In genomic region chr13:56735212-56735875, GRCm38 (mm10) we compare ENCODE assay signal across 9 mouse cellular contexts. TPM values are rescaled to one million over a fixed set of nuclear protein-coding genes. Genes with fewer than 3 reads are reported as not detected.
A peak's percentile ranks its signal among the peaks of the same experiment; 100 is the strongest.
DNase-seq lines count a peak whose midpoint lies in the region; ATAC-seq lines count a peak whose summit lies in the region.
"Had no signal": no experiment of that assay in that cellular context is flagged by ENCODE, and none has a peak within 500 bp of the region (broad histone marks: within the 10 kb centered on the region; RNA-seq: fewer than 3 reads in every experiment).

No protein-coding gene starts in this region.

- no peak overlapping the region for H3K27ac ChIP-seq in midbrain, embryonic 14.5 days (replicated peaks; ENCODE audit: low read depth, low read length)
- no peak overlapping the region for H3K27ac ChIP-seq in midbrain, embryonic 15.5 days
- H3K27ac ChIP-seq: macrophage had no signal

- no peak for DNase-seq in frontal cortex, postnatal 25 days (ENCODE audit: low spot score in 2 of 2)
- DNase-seq in midbrain, embryonic 14.5 days, result peak; percentile 63
- peak; percentile 23 for DNase-seq in adrenal gland, adult 8-10 months
- peak; percentile 29 for DNase-seq in induced T-regulatory cell, adult 2 months (ENCODE audit: low read depth)
- peak; percentile 58 for DNase-seq in retina, embryonic 14.5 days (ENCODE audit: low spot score)
- DNase-seq in spleen, adult 18-20 months, result no peak

- H3K27me3 ChIP-seq in midbrain, embryonic 14.5 days (ENCODE audit: control insufficient read depth, insufficient read depth, low read length), result no peaks in the 10 kb centered on the region
- no peaks in the 10 kb centered on the region for H3K27me3 ChIP-seq in midbrain, embryonic 15.5 days (replicated peaks)

- H3K4me2 ChIP-seq in midbrain, embryonic 14.5 days (ENCODE audit: low read length), result no peak overlapping the region
- H3K4me2 ChIP-seq in midbrain, embryonic 15.5 days, result no peak overlapping the region

- peaks cover 86% of the 10 kb centered on the region for H3K36me3 ChIP-seq in midbrain, embryonic 14.5 days (ENCODE audit: control insufficient read depth, insufficient read depth, low read length)
- peaks cover 30% of the 10 kb centered on the region for H3K36me3 ChIP-seq in midbrain, embryonic 15.5 days (replicated peaks)

- 63% methylated on average over 6 of the region's 6 CpGs for WGBS in midbrain, embryonic 14.5 days
- WGBS in midbrain, embryonic 15.5 days, result 67% methylated on average over 6 of the region's 6 CpGs

- no peaks in the 10 kb centered on the region for H3K4me1 ChIP-seq in midbrain, embryonic 14.5 days (ENCODE audit: control insufficient read depth, insufficient read depth, low read length)
- no peaks in the 10 kb centered on the region for H3K4me1 ChIP-seq in midbrain, embryonic 15.5 days

- peak; percentile 65; the same call in 1 of the 2 replicates for ATAC-seq in frontal cortex, adult (ENCODE audit: low TSS enrichment)
- no peak for ATAC-seq in midbrain, embryonic 14.5 days (ENCODE audit: low FRiP score, low TSS enrichment)
- no peak for ATAC-seq in midbrain, embryonic 15.5 days (replicated peaks)

- no peak overlapping the region for H3K4me3 ChIP-seq in midbrain, embryonic 14.5 days (replicated peaks; ENCODE audit: low read depth, low read length)
- H3K4me3 ChIP-seq in midbrain, embryonic 15.5 days, result no peak overlapping the region

- H3K9me3 ChIP-seq in midbrain, embryonic 14.5 days (ENCODE audit: control insufficient read depth, low read length), result no peaks in the 10 kb centered on the region
- H3K9me3 ChIP-seq in midbrain, embryonic 15.5 days, result no peaks in the 10 kb centered on the region

- H3K9ac ChIP-seq in midbrain, embryonic 14.5 days (replicated peaks; ENCODE audit: low read length), result no peak overlapping the region
- no peak overlapping the region for H3K9ac ChIP-seq in midbrain, embryonic 15.5 days

RNA-seq across cellular contexts. Expression of gene Gm45623, which starts 18.3 kb away (rescaled TPM):
- polyA plus RNA-seq in midbrain, embryonic 14.5 days (2014; fragmentation: Nextera tagmentation; extraction: Ambion mirVana), result 1.1 and 2.1 TPM in 2 replicates
- polyA plus RNA-seq in midbrain, embryonic 15.5 days (2015; fragmentation: Nextera tagmentation; extraction: Ambion mirVana), result 2.7 and 3.1 TPM in 2 replicates
- not detected for total RNA-seq in adrenal gland, adult 8-10 months (2022)
- polyA plus RNA-seq: macrophage had no signal

RNA-seq across cellular contexts. Expression of gene Smad5, which starts 32.5 kb away (rescaled TPM):
- polyA plus RNA-seq in midbrain, embryonic 14.5 days (2014; fragmentation: Nextera tagmentation; extraction: Ambion mirVana), result 20.4 and 35.7 TPM in 2 replicates
- polyA plus RNA-seq in midbrain, embryonic 15.5 days (2015; fragmentation: Nextera tagmentation; extraction: Ambion mirVana), result 20.8 and 21.2 TPM in 2 replicates
- total RNA-seq in adrenal gland, adult 8-10 months (2022), result 10 to 100 TPM; 49.7 to 68.6 (median 58.2) TPM

Comparison
In these comparisons a context has a peak if more than half of its experiments do, and no peak if none do; other contexts are left out.
1. DNase-seq: peak in midbrain, embryonic 14.5 days (single experiment), adrenal gland, adult 8-10 months (single experiment), induced T-regulatory cell, adult 2 months (single experiment) and retina, embryonic 14.5 days (single experiment); none in frontal cortex, postnatal 25 days (0 of 2) and spleen, adult 18-20 months (0 of 2).